Mouse (Mus musculus): ENCODE results near the gene Grm4. TPM values are rescaled to one million over a fixed set of nuclear protein-coding genes. Genes with fewer than 3 reads are reported as not detected.

The Grm4 gene
- polyA plus RNA-seq, 1 experiment from 2014 or later = 9.1 TPM

DNA sequence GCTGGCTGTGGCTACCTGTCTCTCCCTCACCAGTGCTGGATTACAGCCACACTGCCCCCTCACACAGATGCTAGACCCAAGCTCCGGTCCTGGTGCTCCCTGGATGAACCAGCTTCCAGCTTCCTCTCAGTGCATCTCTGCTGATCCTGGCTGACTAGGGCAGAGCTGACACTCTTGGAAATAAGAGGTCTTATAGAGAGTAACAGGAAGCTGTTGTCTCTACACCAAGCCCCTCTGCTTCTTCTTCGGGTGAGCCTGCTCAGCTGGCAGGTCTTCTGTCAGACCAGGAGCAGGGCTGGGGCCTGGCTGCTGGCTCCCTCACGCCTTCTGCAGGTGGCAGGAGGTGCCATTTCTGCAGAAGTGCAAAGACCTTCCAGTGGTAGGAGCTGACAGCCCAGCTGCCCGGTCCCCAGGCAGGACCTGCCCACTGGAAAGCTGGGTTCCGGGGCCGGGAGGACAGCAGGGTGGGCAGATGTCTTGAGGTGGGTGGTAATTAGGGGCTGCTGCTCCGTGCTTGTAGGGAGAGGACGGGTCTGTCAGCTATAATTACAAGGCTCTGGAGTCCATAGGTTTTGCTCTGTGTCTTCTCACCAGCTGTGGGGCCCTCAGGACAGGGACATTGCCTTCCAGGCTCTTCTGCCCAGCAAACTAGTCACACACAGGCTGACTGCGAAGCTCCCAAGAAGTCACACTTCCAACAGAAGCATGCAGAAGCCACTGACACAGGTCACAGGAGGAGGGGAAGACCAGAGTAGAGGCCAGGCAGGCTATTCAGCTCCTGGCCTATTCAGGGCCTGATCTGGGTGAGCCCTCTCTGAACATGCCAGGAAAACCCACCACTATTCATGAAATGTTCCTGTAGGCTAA, 10.7 kb downstream of the Grm4 start:
- Histone ChIP-seq H3K36me3 (ENCODE audit: control insufficient read depth, insufficient read depth, low read length) (no peaks in the 10 kb centered on the region), H3K9ac (replicated peaks; ENCODE audit: low read depth, low read length) (no peak overlapping the region), H3K4me3 (ENCODE audit: low read depth, low read length) (no peak overlapping the region), H3K27ac (ENCODE audit: low read depth, low read length) (no peak overlapping the region), H3K4me2 (ENCODE audit: low read depth, low read length) (no peak overlapping the region), H3K9me3 (ENCODE audit: control insufficient read depth, low read length) (no peaks in the 10 kb centered on the region), H3K4me1 (ENCODE audit: control insufficient read depth, insufficient read depth, low read length) (peaks cover 18% of the 10 kb centered on the region; the same call in 1 of the 2 replicates), H3K27me3 (ENCODE audit: control insufficient read depth, insufficient read depth, low read length) (peaks cover 15% of the 10 kb centered on the region; the same call in 1 of the 2 replicates)
- ATAC-seq (ENCODE audit: low read depth) = no peak
- 52% methylated on average over 9 of the region's 9 CpGs for WGBS

DNA sequence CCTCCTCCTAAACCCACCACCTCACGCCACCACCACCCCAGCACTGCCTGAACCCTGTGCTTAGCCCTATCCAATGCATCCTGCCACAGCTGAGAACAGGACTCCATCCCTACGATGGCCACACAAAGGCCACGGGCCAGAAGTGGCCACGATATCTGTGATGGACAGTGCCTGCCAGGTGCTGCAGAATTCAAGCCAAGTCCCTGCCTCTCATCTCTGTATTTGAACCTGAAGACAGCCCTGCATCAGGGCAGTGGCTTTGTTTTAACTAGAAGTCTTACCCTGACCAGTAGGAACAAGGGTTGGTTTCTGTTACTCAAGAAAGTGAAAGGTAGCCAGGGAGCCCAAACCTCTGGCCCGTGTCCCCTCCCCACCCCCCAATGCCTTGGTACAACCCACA, 12.1 kb downstream of the Grm4 start:
- WGBS = 79% methylated on average over 5 of the region's 5 CpGs
- Histone ChIP-seq H3K36me3 (ENCODE audit: control insufficient read depth, insufficient read depth, low read length) (no peaks in the 10 kb centered on the region), H3K4me2 (ENCODE audit: low read depth, low read length) (no peak overlapping the region), H3K4me1 (ENCODE audit: control insufficient read depth, insufficient read depth, low read length) (peaks cover 16% of the 10 kb centered on the region; the same call in 1 of the 2 replicates), H3K4me3 (ENCODE audit: low read depth, low read length) (no peak overlapping the region), H3K27ac (ENCODE audit: low read depth, low read length) (no peak overlapping the region), H3K9ac (replicated peaks; ENCODE audit: low read depth, low read length) (no peak overlapping the region), H3K27me3 (ENCODE audit: control insufficient read depth, insufficient read depth, low read length) (peaks cover 11% of the 10 kb centered on the region; the same call in 1 of the 2 replicates), H3K9me3 (ENCODE audit: control insufficient read depth, low read length) (no peaks in the 10 kb centered on the region)
- ATAC-seq (ENCODE audit: low read depth) = no peak

- no peak for ATAC-seq (ENCODE audit: low read depth)
- 67% methylated on average over 5 of the region's 5 CpGs for WGBS
- Histone ChIP-seq H3K36me3 (ENCODE audit: control insufficient read depth, insufficient read depth, low read length) (no peaks in the 10 kb centered on the region), H3K4me1 (ENCODE audit: control insufficient read depth, insufficient read depth, low read length) (peaks cover 11% of the 10 kb centered on the region; the same call in 1 of the 2 replicates), H3K27ac (ENCODE audit: low read depth, low read length) (no peak overlapping the region), H3K4me2 (ENCODE audit: low read depth, low read length) (no peak overlapping the region), H3K27me3 (ENCODE audit: control insufficient read depth, insufficient read depth, low read length) (peaks cover 11% of the 10 kb centered on the region; the same call in 1 of the 2 replicates), H3K9me3 (ENCODE audit: control insufficient read depth, low read length) (no peaks in the 10 kb centered on the region), H3K4me3 (ENCODE audit: low read depth, low read length) (no peak overlapping the region), H3K9ac (replicated peaks; ENCODE audit: low read depth, low read length) (no peak overlapping the region)
These were observed 12.7 kb downstream of the Grm4 start for GRCm38 (mm10) chr17:27508513-27508912.

DNA sequence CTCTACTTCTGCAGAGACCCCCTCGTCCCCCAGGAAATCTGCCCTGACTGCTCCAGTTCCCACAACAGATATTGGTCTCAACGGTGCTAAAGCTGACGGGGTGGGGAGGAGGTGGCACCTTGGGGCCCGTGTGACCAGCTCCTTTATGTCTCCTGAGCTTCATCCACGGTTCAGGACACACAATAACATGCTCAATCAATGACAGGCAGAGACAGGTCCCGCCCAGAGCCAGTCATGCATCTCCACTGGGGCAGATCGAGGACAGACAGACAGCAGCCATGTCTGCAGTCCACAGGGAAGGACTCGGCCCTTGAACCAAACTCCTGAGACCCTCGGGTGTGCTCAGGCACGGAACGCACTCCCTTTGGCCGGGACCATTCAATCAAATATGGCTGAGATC, 13.2 kb downstream of the Grm4 start:
- no peak for ATAC-seq (ENCODE audit: low read depth)
- Histone ChIP-seq H3K9me3 (ENCODE audit: control insufficient read depth, low read length) (no peaks in the 10 kb centered on the region), H3K4me1 (ENCODE audit: control insufficient read depth, insufficient read depth, low read length) (peaks cover 10% of the 10 kb centered on the region; the same call in 1 of the 2 replicates), H3K4me3 (ENCODE audit: low read depth, low read length) (no peak overlapping the region), H3K9ac (replicated peaks; ENCODE audit: low read depth, low read length) (no peak overlapping the region), H3K27ac (ENCODE audit: low read depth, low read length) (no peak overlapping the region), H3K27me3 (ENCODE audit: control insufficient read depth, insufficient read depth, low read length) (peaks cover 11% of the 10 kb centered on the region; the same call in 1 of the 2 replicates), H3K4me2 (ENCODE audit: low read depth, low read length) (no peak overlapping the region), H3K36me3 (ENCODE audit: control insufficient read depth, insufficient read depth, low read length) (no peaks in the 10 kb centered on the region)
- WGBS = 62% methylated on average over 12 of the region's 12 CpGs

GRCm38 (mm10) chr17:27507591-27507945, 13.6 kb downstream of the Grm4 start:
- H3K4me3 ChIP-seq (ENCODE audit: low read depth, low read length) = no peak overlapping the region
- peaks cover 10% of the 10 kb centered on the region; the same call in 1 of the 2 replicates for H3K4me1 ChIP-seq (ENCODE audit: control insufficient read depth, insufficient read depth, low read length)
- H3K9me3 ChIP-seq (ENCODE audit: control insufficient read depth, low read length) = no peaks in the 10 kb centered on the region
- no peak overlapping the region for H3K27ac ChIP-seq (ENCODE audit: low read depth, low read length)
- H3K36me3 ChIP-seq (ENCODE audit: control insufficient read depth, insufficient read depth, low read length) = no peaks in the 10 kb centered on the region
- no peak overlapping the region for H3K9ac ChIP-seq (replicated peaks; ENCODE audit: low read depth, low read length)
- H3K4me2 ChIP-seq (ENCODE audit: low read depth, low read length) = no peak overlapping the region
- no peak for ATAC-seq (ENCODE audit: low read depth)
- 83% methylated on average over 7 of the region's 7 CpGs for WGBS
- H3K27me3 ChIP-seq (ENCODE audit: control insufficient read depth, insufficient read depth, low read length) = peaks cover 7% of the 10 kb centered on the region; the same call in 1 of the 2 replicates

DNA sequence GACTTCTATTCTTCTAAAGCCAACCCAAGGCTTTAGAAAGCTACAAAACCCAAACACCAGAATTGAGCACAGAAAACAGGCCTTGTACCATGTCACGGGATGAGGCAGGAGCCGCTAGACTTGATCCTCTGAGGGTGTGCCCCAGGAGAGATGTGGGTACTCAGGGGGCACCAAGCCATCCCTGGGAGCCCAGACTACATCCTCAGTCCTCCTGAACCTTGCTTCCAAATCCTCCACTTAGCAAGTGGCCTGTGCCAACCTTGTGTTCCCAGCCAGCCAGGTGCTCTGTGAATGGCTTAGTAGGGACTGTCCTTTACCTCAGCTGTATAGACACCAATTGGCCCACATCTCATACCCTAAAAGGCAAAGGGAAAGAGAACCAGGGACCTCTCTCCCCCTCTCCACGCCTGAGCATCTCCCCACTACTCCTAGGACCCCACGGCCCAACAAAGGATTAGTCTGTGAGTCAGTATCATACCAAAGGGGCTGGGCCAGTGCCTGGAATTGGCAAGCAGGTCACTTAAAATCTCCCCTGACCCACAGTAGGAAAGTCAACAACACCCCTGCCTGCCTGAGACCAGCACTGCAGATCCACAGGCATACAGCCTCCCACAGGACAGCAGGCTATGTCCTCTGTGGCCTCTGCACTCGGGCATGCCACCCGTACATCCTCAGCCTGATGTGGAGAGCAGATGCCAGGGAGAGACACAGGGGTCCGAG, 14.2 kb downstream of the Grm4 start:
- no peak overlapping the region for H3K27ac ChIP-seq (ENCODE audit: low read depth, low read length)
- H3K4me3 ChIP-seq (ENCODE audit: low read depth, low read length) = no peak overlapping the region
- WGBS = 87% methylated on average over 7 of the region's 7 CpGs
- no peaks in the 10 kb centered on the region for H3K36me3 ChIP-seq (ENCODE audit: control insufficient read depth, insufficient read depth, low read length)
- H3K27me3 ChIP-seq (ENCODE audit: control insufficient read depth, insufficient read depth, low read length) = peaks cover 2% of the 10 kb centered on the region; the same call in 1 of the 2 replicates
- H3K9ac ChIP-seq (replicated peaks; ENCODE audit: low read depth, low read length) = no peak overlapping the region
- no peak for ATAC-seq (ENCODE audit: low read depth)
- no peaks in the 10 kb centered on the region for H3K9me3 ChIP-seq (ENCODE audit: control insufficient read depth, low read length)
- no peak overlapping the region for H3K4me2 ChIP-seq (ENCODE audit: low read depth, low read length)
- H3K4me1 ChIP-seq (ENCODE audit: control insufficient read depth, insufficient read depth, low read length) = peaks cover 11% of the 10 kb centered on the region

- Histone ChIP-seq H3K27me3 (ENCODE audit: control insufficient read depth, insufficient read depth, low read length) (no peaks in the 10 kb centered on the region), H3K4me2 (ENCODE audit: low read depth, low read length) (no peak overlapping the region), H3K9me3 (ENCODE audit: control insufficient read depth, low read length) (no peaks in the 10 kb centered on the region), H3K36me3 (ENCODE audit: control insufficient read depth, insufficient read depth, low read length) (no peaks in the 10 kb centered on the region), H3K9ac (replicated peaks; ENCODE audit: low read depth, low read length) (no peak overlapping the region), H3K27ac (ENCODE audit: low read depth, low read length) (no peak overlapping the region), H3K4me3 (ENCODE audit: low read depth, low read length) (no peak overlapping the region), H3K4me1 (ENCODE audit: control insufficient read depth, insufficient read depth, low read length) (peaks cover 14% of the 10 kb centered on the region)
- WGBS = 56% methylated on average over 11 of the region's 11 CpGs
- no peak for ATAC-seq (ENCODE audit: low read depth)
These were observed 14.8 kb downstream of the Grm4 start for GRCm38 (mm10) chr17:27506362-27506761.

DNA sequence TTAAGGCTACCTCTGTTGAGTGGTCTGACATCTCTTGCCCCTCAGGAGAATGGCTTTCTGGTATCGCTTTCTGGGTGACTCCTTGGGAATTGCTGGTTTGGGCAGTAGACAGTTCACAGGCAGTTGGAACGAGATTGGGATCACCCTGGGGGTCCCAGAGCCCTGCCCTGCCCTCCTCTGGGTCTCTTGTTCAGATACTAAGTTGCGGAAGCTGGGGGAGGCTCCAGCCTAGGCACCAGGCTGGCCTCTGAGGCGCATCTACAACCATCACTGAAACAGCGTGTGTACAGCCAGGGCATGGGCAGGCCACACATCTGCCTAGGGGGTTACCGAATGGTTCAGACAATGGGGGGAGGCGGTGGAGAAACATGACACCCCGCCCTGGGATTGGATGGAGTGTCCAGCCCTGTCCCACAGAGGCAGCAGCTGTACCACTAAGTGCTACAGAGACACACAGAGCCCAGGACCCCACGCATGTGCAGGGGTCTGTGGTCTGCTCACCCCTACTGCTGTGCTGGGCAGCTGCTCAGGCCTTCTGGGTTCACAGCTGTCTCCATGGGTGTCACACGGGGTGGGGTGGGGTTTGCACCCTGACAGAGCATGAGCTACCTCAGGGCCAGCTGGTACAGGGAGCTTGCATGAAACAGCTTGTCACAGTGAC, 15.9 kb downstream of the Grm4 start:
- Histone ChIP-seq H3K4me1 (ENCODE audit: control insufficient read depth, insufficient read depth, low read length) (peaks cover 21% of the 10 kb centered on the region), H3K9ac (replicated peaks; ENCODE audit: low read depth, low read length) (no peak overlapping the region), H3K9me3 (ENCODE audit: control insufficient read depth, low read length) (no peaks in the 10 kb centered on the region), H3K4me2 (ENCODE audit: low read depth, low read length) (no peak overlapping the region), H3K27ac (ENCODE audit: low read depth, low read length) (no peak overlapping the region), H3K4me3 (ENCODE audit: low read depth, low read length) (no peak overlapping the region), H3K36me3 (ENCODE audit: control insufficient read depth, insufficient read depth, low read length) (no peaks in the 10 kb centered on the region), H3K27me3 (ENCODE audit: control insufficient read depth, insufficient read depth, low read length) (no peaks in the 10 kb centered on the region)
- WGBS = 26% methylated on average over 10 of the region's 10 CpGs
- ATAC-seq (ENCODE audit: low read depth) = no peak
